Mouse (Mus musculus) embryonic facial prominence, embryonic 10.5 days (tissue): ENCODE measurements at regions not wholly inside any gene's neighbourhood (a gene's known extent, or its start where the extent isn't known, plus 50 kb on each side); places are given as distances from the start of the nearest gene placed in this dataset.

Experiments used
- DNase-seq: peaks from one replicate; pipeline ENCODE4 v3.0.0-alpha.2; 2017; ENCODE audit warnings: low spot score
- H3K27ac ChIP-seq: fragments of 300-500 bp; sonication (generic); replicated peaks from 2 replicates; pipeline ENCODE4 v1.5.1; 2016; ENCODE audit warnings: mild to moderate bottlenecking
- H3K27me3 ChIP-seq: fragments of 300-500 bp; sonication (generic); replicated peaks from 2 replicates; pipeline ENCODE4 v1.6.1; 2016; ENCODE audit warnings: low read depth, mild to moderate bottlenecking; ENCODE audit not compliant: poor library complexity, severe bottlenecking
- H3K36me3 ChIP-seq: fragments of 300-500 bp; sonication (generic); replicated peaks from 2 replicates; pipeline ENCODE4 v1.6.1; 2016; ENCODE audit warnings: mild to moderate bottlenecking, moderate library complexity
- H3K4me1 ChIP-seq: fragments of 300-500 bp; sonication (generic); 2 replicates; pipeline ENCODE4 v1.6.1; 2016
- H3K4me3 ChIP-seq: fragments of 300-500 bp; sonication (generic); 2 replicates; pipeline ENCODE4 v1.5.1; 2016; ENCODE audit warnings: mild to moderate bottlenecking, moderate library complexity
- H3K9me3 ChIP-seq: fragments of 300-500 bp; sonication (generic); 2 replicates; pipeline ENCODE4 v1.6.1; 2016; ENCODE audit warnings: mild to moderate bottlenecking
- WGBS: fragments of 180-500 bp; shearing (Covaris S2); methylation state at CpG from one replicate; pipeline ENCODE4 v1.1.7; 2016; 5-methylcytosine and 5-hydroxymethylcytosine counted together

GRCm38 (mm10) chr6:99932923-99933322 is 206.7 kb upstream of the Prok2 start:
- Histone ChIP-seq H3K27me3 (peaks cover 19% of the 10 kb centered on the region; the same call in 1 of the 2 replicates), H3K4me3 (no peak overlapping the region), H3K36me3 (no peaks in the 10 kb centered on the region), H3K4me1 (peaks cover 15% of the 10 kb centered on the region), H3K9me3 (no peaks in the 10 kb centered on the region), H3K27ac (no peak overlapping the region)
- DNase-seq: no peak
- 49% methylated on average over 2 of the region's 2 CpGs for WGBS

- H3K4me1 ChIP-seq: peaks cover 18% of the 10 kb centered on the region
- H3K27me3 ChIP-seq: peaks cover 24% of the 10 kb centered on the region
- H3K4me3 ChIP-seq: no peak overlapping the region
- H3K27ac ChIP-seq: no peak overlapping the region
- WGBS: 75% methylated on average over 6 of the region's 6 CpGs
- H3K36me3 ChIP-seq: no peaks in the 10 kb centered on the region
- H3K9me3 ChIP-seq: no peaks in the 10 kb centered on the region
- no peak for DNase-seq
These were observed 206.2 kb upstream of the Prok2 start for GRCm38 (mm10) chr6:99932405-99932804.

- Histone ChIP-seq H3K4me1 (peaks cover 18% of the 10 kb centered on the region), H3K27me3 (peaks cover 33% of the 10 kb centered on the region), H3K36me3 (no peaks in the 10 kb centered on the region), H3K27ac (no peak overlapping the region), H3K4me3 (no peak overlapping the region), H3K9me3 (no peaks in the 10 kb centered on the region)
- whole genome bisulfite sequencing: 84% methylated on average over 4 of the region's 4 CpGs
- no peak for DNase-seq
These were observed 205.4 kb upstream of the Prok2 start for GRCm38 (mm10) chr6:99931588-99931987.

GRCm38 (mm10) chr6:99930316-99930715 is 204.1 kb upstream of the Prok2 start:
- DNase-seq: no peak
- no peak overlapping the region for H3K4me3 ChIP-seq
- 93% methylated on average over 6 of the region's 6 CpGs for WGBS

GRCm38 (mm10) chr6:99927933-99928555 is 201.9 kb upstream of the Prok2 start:
- WGBS: 74% methylated on average over 10 of the region's 10 CpGs
- Histone ChIP-seq H3K4me3 (no peak overlapping the region), H3K4me1 (peaks cover 28% of the 10 kb centered on the region), H3K36me3 (no peaks in the 10 kb centered on the region), H3K27me3 (peaks cover 37% of the 10 kb centered on the region), H3K9me3 (no peaks in the 10 kb centered on the region), H3K27ac (no peak overlapping the region)
- no peak for DNase-seq

More at GRCm38 (mm10) chr6:99930316-99930715, 204.1 kb upstream of the Prok2 start:
- peaks cover 35% of the 10 kb centered on the region for H3K27me3 ChIP-seq
- no peaks in the 10 kb centered on the region for H3K9me3 ChIP-seq
- no peak overlapping the region for H3K27ac ChIP-seq
- no peaks in the 10 kb centered on the region for H3K36me3 ChIP-seq
- H3K4me1 ChIP-seq: peaks cover 18% of the 10 kb centered on the region

GRCm38 (mm10) chr6:99924181-99924580 is 198.0 kb upstream of the Prok2 start:
- DNase-seq: peak; percentile 44
- H3K36me3 ChIP-seq: no peaks in the 10 kb centered on the region
- no peak overlapping the region for H3K4me3 ChIP-seq
- H3K27me3 ChIP-seq: peaks cover 48% of the 10 kb centered on the region
- peaks cover 25% of the 10 kb centered on the region for H3K4me1 ChIP-seq
- H3K27ac ChIP-seq: peak overlapping the region; percentile 2; the same call in 1 of the 2 replicates
- H3K9me3 ChIP-seq: no peaks in the 10 kb centered on the region
- WGBS: 40% methylated on average over 8 of the region's 8 CpGs

- H3K27ac ChIP-seq: no peak overlapping the region
- 85% methylated on average over 5 of the region's 5 CpGs for WGBS
- H3K27me3 ChIP-seq: peaks cover 45% of the 10 kb centered on the region
- no peaks in the 10 kb centered on the region for H3K9me3 ChIP-seq
- H3K4me1 ChIP-seq: peaks cover 10% of the 10 kb centered on the region
- no peak for DNase-seq
- H3K36me3 ChIP-seq: no peaks in the 10 kb centered on the region
- H3K4me3 ChIP-seq: no peak overlapping the region
These were observed 195.8 kb upstream of the Prok2 start for GRCm38 (mm10) chr6:99921966-99922365.

GRCm38 (mm10) chr6:99919816-99920562 is 193.8 kb upstream of the Prok2 start:
- 68% methylated on average over 7 of the region's 7 CpGs for WGBS
- H3K4me1 ChIP-seq: peaks cover 17% of the 10 kb centered on the region
- no peak overlapping the region for H3K27ac ChIP-seq
- H3K9me3 ChIP-seq: no peaks in the 10 kb centered on the region
- peaks cover 37% of the 10 kb centered on the region for H3K27me3 ChIP-seq
- DNase-seq: no peak
- H3K36me3 ChIP-seq: no peaks in the 10 kb centered on the region
- H3K4me3 ChIP-seq: no peak overlapping the region

- peaks cover 6% of the 10 kb centered on the region; the same call in 1 of the 2 replicates for H3K4me1 ChIP-seq
- no peaks in the 10 kb centered on the region for H3K9me3 ChIP-seq
- H3K27me3 ChIP-seq: peaks cover 39% of the 10 kb centered on the region
- H3K27ac ChIP-seq: no peak overlapping the region
- H3K4me3 ChIP-seq: no peak overlapping the region
- no peaks in the 10 kb centered on the region for H3K36me3 ChIP-seq
- WGBS: 77% methylated on average over 3 of the region's 3 CpGs
- no peak for DNase-seq
These were observed 192.2 kb upstream of the Prok2 start for GRCm38 (mm10) chr6:99918351-99918750.

- WGBS: 87% methylated on average over 7 of the region's 7 CpGs
These were observed 183.7 kb upstream of the Prok2 start for GRCm38 (mm10) chr6:99909921-99910320.

GRCm38 (mm10) chr6:99909459-99909858 is 183.3 kb upstream of the Prok2 start:
- no peak overlapping the region for H3K4me3 ChIP-seq
- DNase-seq: no peak
- no peak overlapping the region for H3K27ac ChIP-seq
- no peaks in the 10 kb centered on the region for H3K9me3 ChIP-seq
- no peaks in the 10 kb centered on the region for H3K36me3 ChIP-seq
- H3K27me3 ChIP-seq: peaks cover 81% of the 10 kb centered on the region
- 75% methylated on average over 7 of the region's 7 CpGs for WGBS
- H3K4me1 ChIP-seq: 0 out of 2 replicates have a peak, but pooled peaks cover 7% of the 10 kb centered on the region

More at GRCm38 (mm10) chr6:99909921-99910320, 183.7 kb upstream of the Prok2 start:
- H3K27ac ChIP-seq: no peak overlapping the region
- H3K4me1 ChIP-seq: 0 out of 2 replicates have a peak, but pooled peaks cover 7% of the 10 kb centered on the region
- no peaks in the 10 kb centered on the region for H3K36me3 ChIP-seq
- H3K27me3 ChIP-seq: peaks cover 85% of the 10 kb centered on the region
- no peak overlapping the region for H3K4me3 ChIP-seq
- H3K9me3 ChIP-seq: no peaks in the 10 kb centered on the region
- DNase-seq: no peak

GRCm38 (mm10) chr6:99908066-99908465 is 181.9 kb upstream of the Prok2 start:
- Histone ChIP-seq H3K9me3 (no peaks in the 10 kb centered on the region), H3K36me3 (no peaks in the 10 kb centered on the region), H3K27me3 (peaks cover 78% of the 10 kb centered on the region), H3K27ac (no peak overlapping the region), H3K4me3 (no peak overlapping the region), H3K4me1 (0 out of 2 replicates have a peak, but pooled peaks cover 7% of the 10 kb centered on the region)
- no peak for DNase-seq
- 86% methylated on average over 3 of the region's 3 CpGs for WGBS

GRCm38 (mm10) chr6:99905194-99905593 is 179.0 kb upstream of the Prok2 start:
- no peak overlapping the region for H3K4me3 ChIP-seq
- H3K36me3 ChIP-seq: no peaks in the 10 kb centered on the region
- 0 out of 2 replicates have a peak, but pooled peaks cover 7% of the 10 kb centered on the region for H3K4me1 ChIP-seq
- WGBS: 81% methylated on average over 5 of the region's 5 CpGs
- no peak overlapping the region for H3K27ac ChIP-seq
- peaks cover 84% of the 10 kb centered on the region for H3K27me3 ChIP-seq
- DNase-seq: no peak
- no peaks in the 10 kb centered on the region for H3K9me3 ChIP-seq
